Mouse (Mus musculus) lung, embryonic 16.5 days (tissue): ENCODE results near the gene Kcnk3. TPM values are rescaled to one million over a fixed set of nuclear protein-coding genes. Genes with fewer than 3 reads are reported as not detected.
A peak's percentile ranks its signal among the peaks of the same experiment; 100 is the strongest.

Experiments used
- ATAC-seq: fragments of 200-750 bp; cut with Nextera tagmentation; 2 replicates; pipeline ENCODE4 v1.8.0; 2017; ENCODE audit warnings: low read depth, mild to moderate bottlenecking, moderate library complexity
- H3K27ac ChIP-seq: fragments of 300-500 bp; sonication (generic); 2 replicates; pipeline ENCODE4 v1.5.1; 2014; ENCODE audit warnings: mild to moderate bottlenecking, control low read depth, low read length
- H3K27me3 ChIP-seq: fragments of 300-500 bp; sonication (generic); 2 replicates; pipeline ENCODE4 v1.6.1; 2014; ENCODE audit warnings: low read depth, low read length, mixed read lengths; ENCODE audit not compliant: control insufficient read depth, insufficient read depth
- H3K36me3 ChIP-seq: fragments of 300-500 bp; sonication (generic); 2 replicates; pipeline ENCODE4 v1.6.1; 2014; ENCODE audit warnings: low read length; ENCODE audit not compliant: control insufficient read depth, insufficient read depth
- H3K4me1 ChIP-seq: fragments of 300-500 bp; sonication (generic); replicated peaks from 2 replicates; pipeline ENCODE4 v1.6.1; 2014; ENCODE audit warnings: low read length, mixed read lengths; ENCODE audit not compliant: control insufficient read depth, insufficient read depth
- H3K4me2 ChIP-seq: fragments of 300-500 bp; sonication (generic); 2 replicates; pipeline ENCODE4 v1.6.1; 2014; ENCODE audit warnings: low read depth, low read length, control low read depth
- H3K4me3 ChIP-seq: fragments of 300-500 bp; sonication (generic); 2 replicates; pipeline ENCODE4 v1.5.1; 2014; ENCODE audit warnings: mild to moderate bottlenecking, low read length, control low read depth
- H3K9ac ChIP-seq: fragments of 300-500 bp; sonication (generic); 2 replicates; pipeline ENCODE4 v1.6.1; 2014; ENCODE audit warnings: low read length, control low read depth
- H3K9me3 ChIP-seq: fragments of 300-500 bp; sonication (generic); 2 replicates; pipeline ENCODE4 v1.6.1; 2016; ENCODE audit warnings: low read length; ENCODE audit not compliant: control insufficient read depth
- WGBS: fragments of 180-500 bp; shearing (Covaris S2); extraction: QIAGEN DNeasy Blood & Tissue Kit; methylation state at CpG from one replicate; pipeline ENCODE4 v1.1.7; 2014; 5-methylcytosine and 5-hydroxymethylcytosine counted together
- polyA plus RNA-seq: library from polyadenylated mRNA; unstranded; fragments of >200 nt; fragmentation: Nextera tagmentation; extraction: Ambion mirVana; gene quantifications from 2 replicates; pipeline ENCODE4 v1.2.1, GENCODE M21; 2015

The Kcnk3 gene
- polyA plus RNA-seq, 1 experiment from 2014 or later = 15.3 TPM

GRCm38 (mm10) chr5:30665968-30666367 is 78.0 kb downstream of the Kcnk3 start:
- ATAC-seq = no peak
- Histone ChIP-seq H3K9ac (peak overlapping the region; percentile 65), H3K9me3 (no peaks in the 10 kb centered on the region; the same call in 1 of the 2 replicates), H3K4me1 (peaks cover 17% of the 10 kb centered on the region), H3K27me3 (no peaks in the 10 kb centered on the region), H3K36me3 (peaks cover 8% of the 10 kb centered on the region), H3K4me3 (peak overlapping the region; percentile 98), H3K27ac (peak overlapping the region; percentile 85), H3K4me2 (peak overlapping the region; percentile 61)
- 51% methylated on average over 6 of the region's 6 CpGs for WGBS

- Histone ChIP-seq H3K4me2 (peak within 1 kb of the TSS; percentile 61), H3K27ac (peak within 1 kb of the TSS; percentile 86), H3K36me3 (peaks cover 11% of the 10 kb centered on the region), H3K9ac (peak within 1 kb of the TSS; percentile 91), H3K9me3 (no peaks in the 10 kb centered on the region), H3K27me3 (no peaks in the 10 kb centered on the region), H3K4me3 (peak within 1 kb of the TSS; percentile 98), H3K4me1 (peaks cover 17% of the 10 kb centered on the region)
- peak; percentile 97 for ATAC-seq
- under 1% methylated on average over 40 of the region's 40 CpGs for WGBS
Measured at GRCm38 (mm10) chr5:30666391-30667195, 78.6 kb downstream of the Kcnk3 start, which contains the start of gene Cenpa. TSS of gene Cenpa (plus strand) at chr5:30666777.

- no peaks in the 10 kb centered on the region for H3K27me3 ChIP-seq
- H3K27ac ChIP-seq = peak overlapping the region; percentile 86
- H3K36me3 ChIP-seq = peaks cover 17% of the 10 kb centered on the region
- peak overlapping the region; percentile 98 for H3K4me3 ChIP-seq
- H3K4me1 ChIP-seq = peaks cover 17% of the 10 kb centered on the region
- H3K9me3 ChIP-seq = no peaks in the 10 kb centered on the region
- H3K4me2 ChIP-seq = peak overlapping the region; percentile 61
- H3K9ac ChIP-seq = peak overlapping the region; percentile 91
- under 1% methylated on average over 13 of the region's 13 CpGs for WGBS
- ATAC-seq = no peak
Measured at GRCm38 (mm10) chr5:30667215-30667614, 79.2 kb downstream of the Kcnk3 start.

- Histone ChIP-seq H3K4me3 (peak overlapping the region; percentile 98), H3K4me1 (peaks cover 17% of the 10 kb centered on the region), H3K27ac (no peak overlapping the region), H3K9me3 (no peaks in the 10 kb centered on the region), H3K36me3 (peaks cover 21% of the 10 kb centered on the region), H3K9ac (peak overlapping the region; percentile 91), H3K4me2 (peak overlapping the region; percentile 61), H3K27me3 (no peaks in the 10 kb centered on the region)
- WGBS = 1% methylated on average over 3 of the region's 3 CpGs
- no peak for ATAC-seq
Measured at GRCm38 (mm10) chr5:30667686-30668085, 79.7 kb downstream of the Kcnk3 start.

GRCm38 (mm10) chr5:30668637-30669495 is 80.9 kb downstream of the Kcnk3 start:
- ATAC-seq = no peak
- peaks cover 30% of the 10 kb centered on the region for H3K36me3 ChIP-seq
- H3K4me2 ChIP-seq = peak overlapping the region; percentile 61
- no peaks in the 10 kb centered on the region for H3K27me3 ChIP-seq
- H3K4me1 ChIP-seq = peaks cover 17% of the 10 kb centered on the region
- H3K27ac ChIP-seq = no peak overlapping the region
- H3K9ac ChIP-seq = no peak overlapping the region
- H3K9me3 ChIP-seq = no peaks in the 10 kb centered on the region
- WGBS = 85% methylated on average over 9 of the region's 9 CpGs
- peak overlapping the region; percentile 98 for H3K4me3 ChIP-seq

- Histone ChIP-seq H3K4me1 (peaks cover 17% of the 10 kb centered on the region), H3K9me3 (no peaks in the 10 kb centered on the region), H3K36me3 (peaks cover 33% of the 10 kb centered on the region), H3K9ac (no peak overlapping the region), H3K4me3 (no peak overlapping the region), H3K27ac (no peak overlapping the region), H3K4me2 (no peak overlapping the region), H3K27me3 (no peaks in the 10 kb centered on the region)
- 63% methylated on average over 3 of the region's 3 CpGs for WGBS
- no peak for ATAC-seq
Measured at GRCm38 (mm10) chr5:30669496-30669830, 81.5 kb downstream of the Kcnk3 start.

GRCm38 (mm10) chr5:30670091-30670490 is 82.1 kb downstream of the Kcnk3 start:
- H3K9ac ChIP-seq = no peak overlapping the region
- H3K4me2 ChIP-seq = no peak overlapping the region
- H3K9me3 ChIP-seq = no peaks in the 10 kb centered on the region
- peaks cover 17% of the 10 kb centered on the region for H3K4me1 ChIP-seq
- H3K27me3 ChIP-seq = no peaks in the 10 kb centered on the region
- no peak overlapping the region for H3K27ac ChIP-seq
- no peak overlapping the region for H3K4me3 ChIP-seq
- peaks cover 35% of the 10 kb centered on the region for H3K36me3 ChIP-seq
- ATAC-seq = no peak
- WGBS = 86% methylated on average over 7 of the region's 7 CpGs

- Histone ChIP-seq H3K9me3 (no peaks in the 10 kb centered on the region), H3K27ac (no peak overlapping the region), H3K4me1 (peaks cover 2% of the 10 kb centered on the region; the same call in 1 of the 2 replicates), H3K36me3 (peaks cover 48% of the 10 kb centered on the region), H3K4me3 (no peak overlapping the region), H3K9ac (no peak overlapping the region), H3K27me3 (no peaks in the 10 kb centered on the region), H3K4me2 (no peak overlapping the region)
- WGBS = 57% methylated on average over 7 of the region's 7 CpGs
- no peak for ATAC-seq
Measured at GRCm38 (mm10) chr5:30674001-30674400, 86.0 kb downstream of the Kcnk3 start.
